Mouse (Mus musculus): ENCODE measurements around the gene Rdh1.
A peak's percentile ranks its signal among the peaks of the same experiment; 100 is the strongest.
"Not testable (repeated sequence)": the region's sequence is repeated elsewhere in the genome, so short reads cannot be mapped to it uniquely, and the experiment has no call there.

Rdh1 gene

DNA sequence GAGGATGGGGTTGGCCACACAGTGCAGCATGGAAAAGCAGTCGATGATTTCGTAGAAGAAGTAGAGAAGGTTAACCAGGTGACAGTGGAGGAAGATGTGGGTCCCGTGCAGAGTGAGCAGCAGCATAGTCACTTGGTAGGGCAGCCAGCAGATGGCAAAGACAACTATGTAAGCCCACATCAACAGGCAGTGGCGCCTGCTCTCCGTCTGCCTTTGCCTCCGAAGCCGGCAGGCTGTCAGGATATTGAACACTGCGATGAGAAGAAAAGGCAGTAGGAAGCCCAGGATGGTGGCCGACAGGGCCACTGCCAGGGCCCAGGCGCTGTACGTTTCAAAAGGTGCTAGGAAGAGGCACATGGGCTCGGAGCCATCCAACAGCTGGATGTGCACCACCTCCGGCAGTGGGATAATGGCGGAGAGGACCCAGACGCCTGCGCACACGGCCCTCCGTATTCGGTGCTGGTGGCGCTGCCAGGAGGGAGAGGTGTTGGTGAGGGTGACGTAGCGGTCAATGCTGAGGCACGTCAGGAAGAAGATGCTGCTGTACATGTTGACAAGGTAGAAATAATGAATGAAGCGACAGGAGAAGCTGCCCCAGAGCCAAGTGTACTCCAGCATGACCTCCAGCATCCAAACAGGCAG lies 9.3 kb upstream of the Rdh1 start:
- no peak for DNase-seq

DNA sequence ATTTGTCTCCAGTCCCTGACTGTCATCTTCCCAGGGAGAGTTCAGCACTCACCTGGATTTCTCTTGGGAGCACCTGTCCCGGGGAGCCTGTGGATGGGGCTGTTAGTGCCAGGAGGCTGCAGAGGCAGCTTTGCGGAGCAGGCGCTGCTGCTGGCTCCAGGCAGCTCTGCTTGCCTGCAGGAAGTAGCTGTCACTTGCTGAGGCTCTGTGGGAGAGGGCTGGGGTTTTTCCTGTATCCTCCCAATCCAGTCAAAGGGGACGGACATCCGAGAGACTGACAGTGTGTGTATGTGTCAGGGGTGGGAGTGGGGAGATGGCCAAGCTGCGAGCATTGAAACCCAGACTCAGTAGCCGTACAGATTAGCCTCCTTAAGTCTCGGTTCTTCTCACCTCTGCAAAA lies 8.0 kb upstream of the Rdh1 start, which contains the start of gene Gpr182:
Gpr182 (minus strand) TSS at position 185 of the 400 bp plus-strand sequence.
- DNase-seq = peak; percentile 46

DNA sequence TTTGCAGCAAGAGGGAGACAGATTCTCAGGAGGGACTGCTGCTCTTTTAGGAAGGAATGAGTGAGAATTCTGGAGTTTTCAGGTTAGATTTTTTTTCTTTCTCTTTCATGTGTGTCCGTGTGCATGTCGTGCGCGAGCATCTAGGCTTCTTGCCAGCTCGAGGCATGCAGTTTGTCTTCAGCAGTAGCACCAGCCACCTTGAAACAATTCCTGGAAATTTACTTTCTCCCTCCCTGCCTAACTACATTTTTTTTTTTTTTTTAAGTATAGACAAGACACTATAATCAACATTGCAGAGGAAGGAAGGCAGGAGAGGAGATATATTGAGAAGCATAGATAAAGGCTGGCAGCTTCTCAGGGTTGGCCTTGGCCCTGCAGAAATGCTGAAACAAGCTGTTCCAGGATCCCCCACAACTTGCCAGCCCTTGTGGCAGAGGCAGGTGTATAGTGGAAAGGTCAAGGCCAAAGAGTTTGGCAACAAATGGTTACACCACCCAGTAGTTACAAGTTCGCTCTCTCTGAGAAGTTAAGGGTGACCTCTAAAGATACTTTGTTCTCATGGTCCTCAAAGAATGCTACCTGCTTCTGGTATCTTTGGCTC lies 4.9 kb upstream of the Rdh1 start:
- DNase-seq = peak; percentile 41

DNA sequence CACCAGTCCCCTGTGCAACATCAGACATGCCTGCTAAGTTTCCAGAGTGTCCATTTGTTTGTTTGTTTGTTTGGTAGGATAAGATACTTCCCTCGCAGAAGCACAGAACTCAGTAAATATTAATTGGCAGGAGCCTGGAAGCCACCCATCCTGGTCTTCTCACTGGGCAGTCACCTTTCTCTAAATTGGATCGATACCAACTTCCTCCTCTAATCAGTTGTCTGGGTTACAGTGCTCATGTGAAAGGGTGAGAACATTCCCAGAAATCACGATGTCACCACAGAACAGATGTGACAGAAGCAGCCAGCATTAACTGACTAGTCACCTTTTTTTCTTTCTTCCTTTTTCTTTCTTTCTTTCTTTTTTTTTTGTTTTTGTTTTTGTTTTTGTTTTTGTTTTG lies 4.3 kb upstream of the Rdh1 start:
- no peak for DNase-seq

DNA sequence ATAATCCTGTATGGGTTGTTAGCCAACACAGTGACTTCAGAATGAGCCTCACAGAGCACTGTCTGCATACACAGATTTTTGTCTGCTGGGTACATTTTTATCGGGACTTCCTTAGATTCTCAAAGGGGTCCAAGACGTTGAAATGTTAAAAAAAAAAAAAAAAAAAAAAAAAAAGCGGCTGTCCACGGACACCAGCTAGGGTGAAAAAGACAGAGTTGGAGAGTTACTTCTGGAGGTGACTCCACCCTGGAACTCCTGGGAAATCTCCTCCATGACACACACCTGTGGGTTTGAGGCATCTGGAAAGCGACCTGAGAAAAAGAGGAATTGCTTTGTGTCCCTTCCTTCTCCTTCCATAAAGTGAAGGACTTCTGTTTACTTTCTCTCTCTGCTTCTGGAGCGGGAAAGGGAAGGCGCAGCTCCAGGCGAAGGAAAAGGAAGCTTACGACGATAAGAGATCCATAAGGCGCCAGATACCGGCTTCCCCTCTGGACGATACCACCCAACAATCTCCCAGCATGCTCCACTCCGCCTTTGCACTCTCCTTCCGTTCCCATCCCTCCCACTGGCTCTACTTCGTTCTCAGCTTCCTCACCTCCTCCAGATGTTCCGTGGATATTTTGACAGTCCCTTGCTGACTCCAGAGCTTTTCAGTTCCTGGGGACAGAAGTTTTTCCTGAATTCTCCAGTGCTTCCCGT lies 3.6 kb upstream of the Rdh1 start:
- DNase-seq = peak; percentile 18

DNA sequence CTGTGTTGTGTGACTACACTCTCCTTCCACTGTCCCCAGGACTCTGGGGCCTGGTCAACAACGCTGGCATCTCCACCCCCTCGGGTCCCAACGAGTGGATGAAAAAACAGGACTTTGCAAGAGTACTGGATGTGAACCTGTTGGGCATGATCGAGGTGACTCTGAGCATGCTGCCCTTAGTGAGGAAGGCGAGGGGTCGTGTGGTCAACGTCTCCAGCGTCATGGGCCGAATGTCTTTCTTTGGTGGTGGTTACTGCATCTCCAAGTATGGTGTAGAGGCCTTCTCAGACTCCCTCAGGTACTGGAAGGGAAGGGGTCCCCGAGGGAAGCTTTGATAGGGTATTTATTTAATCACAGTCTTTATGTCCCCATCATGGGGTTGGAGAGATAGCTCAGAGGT lies 3.4 kb downstream of the Rdh1 start:
- DNase-seq = peak; percentile 1

DNA sequence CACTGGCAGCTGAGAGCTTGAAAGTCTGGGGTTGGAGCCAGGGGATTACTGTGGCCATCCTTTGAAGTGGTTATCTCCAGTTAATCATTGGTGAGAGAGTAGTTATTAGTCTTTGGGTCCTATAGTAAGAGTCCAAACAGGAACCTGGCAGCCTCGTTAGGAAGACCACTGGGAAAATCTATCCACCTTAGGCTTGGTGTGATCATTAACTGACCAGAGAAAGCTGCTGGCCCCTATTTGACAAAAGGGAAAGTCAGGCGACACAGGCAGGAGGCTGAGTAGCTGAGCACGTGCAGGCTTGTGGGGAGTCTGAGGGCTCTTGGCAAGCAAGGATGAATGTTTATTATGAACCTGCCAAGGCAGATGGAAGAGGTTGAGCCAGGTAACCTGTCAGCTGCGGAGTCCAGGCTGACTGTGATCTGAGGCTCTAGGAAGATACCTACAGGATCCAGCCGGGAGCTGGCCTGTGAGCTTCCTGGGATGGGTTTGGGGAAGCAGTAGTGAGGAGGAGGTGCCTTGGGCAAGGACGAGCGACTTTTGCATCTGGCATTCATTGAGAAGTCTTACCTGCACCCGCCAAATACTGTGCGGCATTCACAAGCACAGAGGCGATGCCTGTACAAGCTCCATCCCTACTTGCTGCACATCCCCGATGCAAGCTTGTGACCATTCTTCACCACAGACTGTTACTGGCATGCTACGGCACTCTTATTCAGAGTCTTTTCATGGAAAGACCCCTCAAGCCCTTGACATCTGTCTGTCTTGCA lies 4.6 kb downstream of the Rdh1 start:
- peak; percentile 67 for DNase-seq

DNA sequence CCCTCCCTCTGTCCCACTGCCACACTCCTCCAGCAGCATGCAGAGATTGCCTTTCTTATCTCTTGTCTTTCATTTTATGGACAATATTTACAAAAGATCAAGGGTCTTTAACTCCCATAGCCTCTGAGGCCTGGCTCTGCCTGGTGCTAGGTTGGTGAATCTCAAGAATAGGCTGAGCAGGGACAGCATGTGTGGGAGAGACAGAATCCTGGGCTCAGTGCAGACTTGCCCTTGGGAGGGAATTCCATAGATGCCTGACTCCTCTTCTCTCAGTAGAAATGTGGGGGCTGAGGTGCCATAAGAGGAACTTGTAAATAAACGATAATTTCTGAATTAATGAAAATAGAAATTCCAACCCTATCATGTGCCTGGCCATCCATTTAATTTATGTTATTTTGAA lies 7.0 kb downstream of the Rdh1 start:
- DNase-seq = peak; percentile 1

DNA sequence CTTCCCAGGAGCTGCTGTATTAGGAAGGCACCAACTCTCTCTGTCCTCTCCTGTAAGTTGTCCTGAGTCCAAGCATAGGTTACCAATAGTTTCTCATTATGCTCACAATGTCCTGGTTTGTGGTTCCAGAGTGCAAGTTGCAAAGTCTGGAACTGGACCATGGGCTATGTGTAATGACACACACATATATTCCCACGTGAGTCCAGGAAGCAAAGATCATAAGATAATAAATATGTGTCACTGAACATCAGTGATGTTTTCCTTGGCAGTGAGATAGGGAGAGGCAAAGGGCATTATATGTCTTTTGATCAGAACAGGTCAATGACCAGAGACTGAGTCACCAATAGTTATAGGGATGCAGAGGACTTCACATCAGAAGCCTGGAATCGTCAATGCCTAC lies 16.5 kb downstream of the Rdh1 start, which contains the start of gene Rdh9:
Rdh9 (plus strand) TSS at position 376 of the 400 bp plus-strand sequence.
- no peak for DNase-seq

DNA sequence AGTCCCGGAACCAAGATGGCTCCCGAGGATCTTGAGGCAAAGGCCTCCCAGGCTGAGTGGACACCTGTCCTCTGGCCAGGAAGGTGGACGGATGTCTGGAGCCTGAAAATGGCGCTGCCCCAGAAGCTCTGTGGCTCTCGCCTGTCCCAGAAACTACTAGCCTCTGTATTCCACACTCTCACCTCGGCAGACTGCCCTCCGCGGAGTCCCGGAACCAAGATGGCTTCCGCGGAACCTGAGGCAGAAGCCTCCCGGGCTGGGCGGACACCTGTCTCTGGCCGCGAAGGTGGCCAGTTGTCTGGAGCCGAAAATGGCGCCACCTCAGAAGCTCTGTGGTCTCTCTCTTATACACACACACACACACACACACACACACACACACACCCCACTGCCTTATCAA lies 22.8 kb downstream of the Rdh1 start:
- DNase-seq = not testable (repeated sequence)

DNA sequence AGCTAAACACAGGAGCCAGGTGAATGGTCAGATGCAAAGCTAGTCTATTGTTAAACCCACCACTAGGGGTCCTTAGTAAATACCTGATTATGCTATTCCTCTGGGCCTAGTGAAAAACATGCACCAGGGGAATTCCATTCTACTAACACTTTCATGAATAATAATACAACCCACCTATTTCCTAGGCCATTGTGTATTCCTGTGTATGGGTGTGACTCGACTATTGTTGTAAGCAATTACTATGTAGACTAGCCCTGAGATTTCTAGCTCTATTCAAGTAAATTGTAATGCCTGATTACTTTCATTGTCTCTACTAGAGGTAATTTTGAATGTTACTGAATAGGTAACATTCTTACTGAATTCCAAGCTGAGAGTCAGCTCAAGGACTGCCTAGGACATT lies 25.9 kb downstream of the Rdh1 start:
- DNase-seq = not testable (repeated sequence)

DNA sequence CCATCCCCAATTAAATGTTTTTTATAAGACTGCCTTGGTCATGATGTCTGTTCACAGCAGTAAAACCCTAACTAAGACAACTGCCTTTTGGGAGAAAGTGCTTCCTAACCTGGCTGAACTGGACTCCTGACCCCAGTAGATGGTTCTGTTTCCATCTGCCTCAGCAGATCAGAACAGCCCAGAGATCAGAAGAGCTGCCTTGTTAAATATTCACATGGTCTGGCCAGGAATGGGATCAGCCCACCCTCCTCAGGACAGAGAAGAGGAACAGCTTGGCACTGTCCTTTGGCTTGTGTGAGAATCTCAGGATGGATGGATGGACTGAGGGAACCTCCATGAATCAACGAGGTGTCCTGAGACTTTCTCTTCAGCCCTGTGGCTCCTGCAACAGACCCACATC lies 39.8 kb downstream of the Rdh1 start:
- DNase-seq = peak; percentile 55

DNA sequence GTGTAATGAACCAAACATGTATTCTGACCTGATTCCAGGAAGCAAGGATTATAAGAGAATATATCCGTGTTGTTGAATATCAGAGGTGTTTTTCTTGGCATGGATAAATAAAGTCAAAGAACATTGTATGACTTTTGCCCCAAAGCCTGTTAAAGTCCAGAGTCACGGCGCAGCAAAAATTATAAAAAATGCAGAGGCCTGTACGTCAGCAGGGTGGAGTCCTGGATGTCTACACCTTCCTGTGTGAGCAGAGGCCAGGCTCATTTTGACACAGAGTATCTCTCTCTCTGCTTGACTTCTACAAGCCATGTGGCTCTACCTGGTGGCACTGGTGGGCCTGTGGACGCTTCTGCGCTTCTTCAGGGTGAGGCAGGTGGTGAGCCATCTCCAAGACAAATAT lies 41.4 kb downstream of the Rdh1 start, which contains the start of gene Rdh16:
Rdh16 (plus strand) TSS at position 262 of the 400 bp plus-strand sequence.
- DNase-seq = peak; percentile 73

DNA sequence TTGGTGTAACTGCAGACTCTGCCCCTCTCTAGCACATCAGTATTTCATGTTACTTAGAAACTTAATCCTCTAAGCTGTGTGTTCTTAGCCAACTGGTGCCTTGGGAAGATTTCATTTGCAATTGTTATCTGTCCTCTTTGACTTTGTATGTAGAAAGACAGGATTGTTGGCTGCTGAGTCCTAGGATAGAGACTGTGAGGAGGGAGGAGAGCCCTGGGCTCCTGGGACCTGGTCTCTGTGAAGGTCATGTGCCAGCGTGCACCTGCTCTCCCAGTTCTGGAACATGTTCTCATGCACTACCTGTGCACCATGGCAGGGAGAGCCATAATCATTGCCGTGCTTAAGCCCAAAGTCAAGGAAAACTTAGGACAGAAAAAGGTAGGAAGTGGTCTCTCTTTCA lies 42.1 kb downstream of the Rdh1 start:
- peak; percentile 38 for DNase-seq

DNA sequence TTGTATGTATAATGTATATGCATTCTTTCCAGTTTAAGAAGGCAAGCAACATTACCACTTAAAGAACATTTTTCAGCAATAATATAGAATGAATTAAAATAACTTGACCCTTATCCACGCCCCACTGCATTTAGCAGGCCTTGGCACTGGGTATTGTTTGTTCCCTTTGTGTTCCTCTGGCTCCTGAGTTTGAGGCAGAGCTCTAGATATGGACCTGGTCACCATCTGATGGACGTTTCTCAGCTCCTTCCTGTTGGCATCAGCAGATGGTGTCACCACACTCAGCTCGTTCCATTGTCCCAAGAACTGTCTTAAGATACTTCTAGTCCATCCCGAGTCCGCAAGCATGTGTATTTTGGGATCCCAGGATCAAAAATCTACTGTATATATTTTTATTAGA lies 42.7 kb downstream of the Rdh1 start:
- no peak for DNase-seq

DNA sequence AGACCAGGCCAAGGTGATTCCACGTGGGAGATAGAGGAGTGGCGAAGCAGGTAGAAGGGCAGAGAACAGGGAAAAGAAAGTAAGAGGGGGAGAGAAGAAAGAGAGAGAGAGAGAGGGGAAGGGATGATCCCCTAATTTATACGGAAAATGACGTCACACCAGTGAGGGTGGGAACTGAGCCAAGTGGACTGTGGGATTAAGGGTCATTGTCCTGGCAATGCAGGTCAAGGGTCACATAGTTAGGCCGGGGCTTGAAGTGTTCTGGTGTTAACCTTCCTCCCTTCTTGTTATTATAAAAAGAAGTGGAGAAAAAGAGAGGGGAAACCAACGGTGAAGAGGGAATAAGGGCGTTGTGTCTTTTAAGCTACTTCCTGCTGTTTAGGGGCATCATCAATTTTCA lies 44.9 kb downstream of the Rdh1 start:
- DNase-seq = peak; percentile 63

DNA sequence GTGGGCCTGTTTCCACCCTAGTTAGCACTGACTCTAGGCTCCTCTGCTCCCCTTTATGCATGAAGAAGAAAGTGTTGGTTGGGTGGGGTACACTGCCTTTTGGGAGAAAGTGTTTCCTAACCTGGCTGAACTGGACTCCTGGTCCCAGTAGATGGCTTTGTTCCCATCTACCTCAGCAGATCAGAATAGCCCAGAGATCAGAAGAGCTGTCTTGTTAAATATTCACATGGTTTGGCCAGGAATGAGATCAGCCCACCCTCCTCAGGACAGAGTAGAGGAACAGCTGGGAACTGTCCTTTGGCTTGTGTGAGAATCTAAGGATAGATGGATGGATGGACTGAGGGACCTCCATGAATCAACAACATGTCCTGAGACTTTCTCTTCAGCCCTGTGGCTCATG lies 56.4 kb downstream of the Rdh1 start:
- no peak for DNase-seq

DNA sequence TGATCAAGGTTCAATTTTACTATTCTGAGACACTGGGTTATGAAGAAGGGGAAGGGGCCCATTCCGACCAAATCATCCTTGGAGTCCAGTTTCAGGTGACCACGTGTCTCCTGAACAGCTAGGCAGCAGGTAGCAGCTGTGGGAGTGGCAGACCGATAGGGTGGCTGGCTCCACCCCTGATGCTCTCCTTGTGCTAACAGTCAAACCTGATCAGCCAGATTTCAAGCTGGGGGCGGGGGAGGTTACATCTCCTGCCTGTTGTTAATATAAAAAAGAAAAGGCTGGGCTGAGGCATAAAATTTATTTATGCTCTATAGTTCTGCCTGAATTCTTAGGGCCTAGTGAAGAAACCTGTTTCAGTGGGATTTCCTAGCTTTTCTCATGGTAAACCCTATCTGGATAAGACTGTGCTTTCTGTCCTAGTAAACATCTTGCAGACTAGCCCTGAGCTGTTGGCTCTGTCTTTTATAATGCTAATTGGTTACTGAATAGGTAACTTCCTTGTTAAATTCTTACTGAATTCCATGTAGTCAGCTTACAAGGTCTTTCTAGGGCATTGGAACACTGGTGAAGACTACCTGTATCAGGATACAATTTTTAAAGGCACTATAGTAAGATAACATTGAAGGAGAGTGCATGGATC lies 57.9 kb downstream of the Rdh1 start:
- DNase-seq = not testable (repeated sequence)
